Mouse (Mus musculus) CD4-positive helper T cell, adult 2 months (primary cell): ENCODE measurements around the gene Zzef1.

Experiments used
- DNase-seq: peaks from one replicate; pipeline ENCODE4 v3.0.0-alpha.2; 2012; ENCODE audit warnings: low read depth, missing footprints, low spot score

Gene Zzef1

GRCm38 (mm10) chr11:72955339-72955974 is 159.4 kb downstream of the Zzef1 start:
- DNase-seq = no peak

GRCm38 (mm10) chr11:72957318-72957717 is 161.3 kb downstream of the Zzef1 start:
- no peak for DNase-seq

- DNase-seq = no peak
These were observed 164.1 kb downstream of the Zzef1 start for GRCm38 (mm10) chr11:72959924-72960679.

GRCm38 (mm10) chr11:72960723-72961071 is 164.7 kb downstream of the Zzef1 start:
- DNase-seq = no peak

- DNase-seq = peak; percentile 86
These were observed 165.3 kb downstream of the Zzef1 start, which contains the start of gene Atp2a3 for GRCm38 (mm10) chr11:72961072-72961980. Gene Atp2a3 (plus strand): TSS chr11:72961169.

- no peak for DNase-seq
These were observed 166.4 kb downstream of the Zzef1 start for GRCm38 (mm10) chr11:72962378-72962777.

GRCm38 (mm10) chr11:72963058-72963788 is 167.2 kb downstream of the Zzef1 start:
- DNase-seq = no peak

- no peak for DNase-seq
These were observed 167.8 kb downstream of the Zzef1 start for GRCm38 (mm10) chr11:72963789-72964294.

GRCm38 (mm10) chr11:72974995-72975503 is 179.0 kb downstream of the Zzef1 start:
- DNase-seq = no peak
